Mouse (Mus musculus) cerebellum, adult 9-10 months (tissue): ENCODE measurements around the gene Tgfb1.

Experiments
- DNase-seq: peaks from one replicate; pipeline ENCODE4 v3.0.0; 2022

The Tgfb1 gene

GRCm38 (mm10) chr7:25676085-25676781 is 10.6 kb upstream of the Tgfb1 start:
- DNase-seq: peak; percentile 100

GRCm38 (mm10) chr7:25677013-25677412 is 9.8 kb upstream of the Tgfb1 start:
- DNase-seq: peak; percentile 47

- DNase-seq: peak; percentile 41
Measured at GRCm38 (mm10) chr7:25679971-25680370, 6.8 kb upstream of the Tgfb1 start.

- DNase-seq: peak; percentile 93
Measured at GRCm38 (mm10) chr7:25680514-25681258, 6.1 kb upstream of the Tgfb1 start, which contains the start of gene B9d2. B9d2 (plus strand) TSS chr7:25680780.

GRCm38 (mm10) chr7:25681341-25682231 is 5.2 kb upstream of the Tgfb1 start:
- no peak for DNase-seq

GRCm38 (mm10) chr7:25683474-25684180 is 3.2 kb upstream of the Tgfb1 start:
- no peak for DNase-seq

- DNase-seq: no peak
Measured at GRCm38 (mm10) chr7:25684659-25685058, 2.1 kb upstream of the Tgfb1 start.

- DNase-seq: no peak
Measured at GRCm38 (mm10) chr7:25685926-25686470, 804 bp upstream of the Tgfb1 start.

- no peak for DNase-seq
Measured at GRCm38 (mm10) chr7:25687811-25688401, 1.1 kb downstream of the Tgfb1 start.

GRCm38 (mm10) chr7:25688810-25689586 is 2.2 kb downstream of the Tgfb1 start:
- DNase-seq: no peak

- no peak for DNase-seq
Measured at GRCm38 (mm10) chr7:25689603-25690021, 2.8 kb downstream of the Tgfb1 start.

- no peak for DNase-seq
Measured at GRCm38 (mm10) chr7:25690051-25690450, 3.2 kb downstream of the Tgfb1 start.

GRCm38 (mm10) chr7:25694104-25694503 is 7.3 kb downstream of the Tgfb1 start:
- no peak for DNase-seq

GRCm38 (mm10) chr7:25699851-25700250 is 13.0 kb downstream of the Tgfb1 start:
- DNase-seq: no peak

GRCm38 (mm10) chr7:25700732-25701131 is 13.9 kb downstream of the Tgfb1 start:
- DNase-seq: no peak

GRCm38 (mm10) chr7:25702350-25702749 is 15.5 kb downstream of the Tgfb1 start:
- no peak for DNase-seq

GRCm38 (mm10) chr7:25703793-25704494 is 17.1 kb downstream of the Tgfb1 start:
- DNase-seq: no peak

GRCm38 (mm10) chr7:25704716-25705364 is 18.0 kb downstream of the Tgfb1 start:
- DNase-seq: no peak

- DNase-seq: no peak
Measured at GRCm38 (mm10) chr7:25705801-25706251, 19.0 kb downstream of the Tgfb1 start.
